In genomic region chr15:82252097-82252496, GRCm38 (mm10) we compare ENCODE assay signal across 17 mouse cellular contexts. TPM values are rescaled to one million over a fixed set of nuclear protein-coding genes. Genes with fewer than 3 reads are reported as not detected.
DNase-seq lines count a peak whose midpoint lies in the region; ATAC-seq and TF ChIP-seq lines count a peak whose summit lies in the region.
"Had no signal": no experiment of that assay in that cellular context is flagged by ENCODE, and none has a peak within 500 bp of the region (broad histone marks: within the 10 kb centered on the region; RNA-seq: fewer than 3 reads in every experiment).

TSS of gene 1500009C09Rik (plus strand) at chr15:82252397.

- H3K27me3 ChIP-seq in heart, postnatal 0 days (ENCODE audit: control insufficient read depth, insufficient read depth, low read length), result no peaks in the 10 kb centered on the region
- H3K27me3 ChIP-seq in heart, embryonic 11.5 days (ENCODE audit: control insufficient read depth, insufficient read depth, low read length), result peaks cover 6% of the 10 kb centered on the region; the same call in 1 of the 2 replicates
- H3K27me3 ChIP-seq in midbrain, postnatal 0 days (ENCODE audit: insufficient read depth, low read length), result no peaks in the 10 kb centered on the region

- no peak for TF ChIP-seq EP300 in heart, postnatal 0 days (IDR thresholded peaks at IDR 0.05; ENCODE audit: low read depth)

- no peak for TF ChIP-seq CTCF in heart, postnatal 0 days (IDR thresholded peaks at IDR 0.05; ENCODE audit: low read depth)
- no peak for TF ChIP-seq CTCF in left cerebral cortex, adult 2 months (IDR thresholded peaks at IDR 0.05)
- TF ChIP-seq CTCF in midbrain, postnatal 0 days (IDR thresholded peaks at IDR 0.05), result no peak

- H3K36me3 ChIP-seq in heart, postnatal 0 days (replicated peaks; ENCODE audit: control insufficient read depth, insufficient read depth, low read length), result no peaks in the 10 kb centered on the region
- H3K36me3 ChIP-seq in heart, embryonic 11.5 days (ENCODE audit: control insufficient read depth, insufficient read depth, low read length), result no peaks in the 10 kb centered on the region
- H3K36me3 ChIP-seq in midbrain, postnatal 0 days (ENCODE audit: insufficient read depth, low read length), result no peaks in the 10 kb centered on the region

- intact Hi-C loops in left cerebral cortex, adult 2 months (cut with DNase I), result no loop called here

- no peak within 1 kb of the TSS for H3K4me3 ChIP-seq in heart, postnatal 0 days (ENCODE audit: low read depth, low read length)
- no peak within 1 kb of the TSS for H3K4me3 ChIP-seq in heart, embryonic 11.5 days (ENCODE audit: low read depth, low read length)
- no peak within 1 kb of the TSS for H3K4me3 ChIP-seq in left cerebral cortex, adult 2 months
- H3K4me3 ChIP-seq in midbrain, postnatal 0 days (ENCODE audit: low read depth, low read length), result no peak within 1 kb of the TSS

- peak; percentile 2 for DNase-seq in heart, postnatal 0 days (ENCODE audit: low spot score)
- no peak for DNase-seq in left cerebral cortex, adult 2 months (ENCODE audit: extremely low spot score in 1 of 2, low spot score in 2 of 2)
- DNase-seq in left cerebral cortex, adult 9 months (ENCODE audit: low spot score in 2 of 2), result no peak
- DNase-seq in layer of hippocampus, postnatal 14 days (ENCODE audit: low spot score in 2 of 2), result no peak
- no peak for DNase-seq in midbrain, postnatal 0 days (ENCODE audit: low spot score)
- no peak for DNase-seq in heart, postnatal 4 days
- DNase-seq in right cerebral cortex, postnatal 4 days, result no peak
- DNase-seq: heart, adult 11 months; heart, postnatal 10 days; kidney, adult 11 months; kidney, postnatal 25 days; liver; lung, embryonic 14.5 days had no signal

- 67% methylated on average over 6 of the region's 6 CpGs for WGBS in heart, postnatal 0 days
- WGBS in heart, embryonic 11.5 days (ENCODE audit: insufficient replicate concordance), result 79% methylated on average over 6 of the region's 6 CpGs
- 91% methylated on average over 6 of the region's 6 CpGs for WGBS in midbrain, postnatal 0 days

- no peak within 1 kb of the TSS for H3K9ac ChIP-seq in heart, postnatal 0 days (replicated peaks; ENCODE audit: low read depth, low read length)
- no peak within 1 kb of the TSS for H3K9ac ChIP-seq in heart, embryonic 11.5 days (ENCODE audit: low read depth, low read length)
- H3K9ac ChIP-seq in midbrain, postnatal 0 days (replicated peaks; ENCODE audit: low read length, poor library complexity, severe bottlenecking), result no peak within 1 kb of the TSS
- H3K9ac ChIP-seq: lung, embryonic 14.5 days had no signal

- no peak within 1 kb of the TSS for H3K27ac ChIP-seq in heart, postnatal 0 days (ENCODE audit: low read depth)
- no peak within 1 kb of the TSS for H3K27ac ChIP-seq in heart, embryonic 11.5 days (ENCODE audit: low read depth, low read length)
- no peak within 1 kb of the TSS for H3K27ac ChIP-seq in left cerebral cortex, adult 2 months
- no peak within 1 kb of the TSS for H3K27ac ChIP-seq in midbrain, postnatal 0 days (ENCODE audit: low read depth, low read length)

- H3K4me2 ChIP-seq in heart, postnatal 0 days (ENCODE audit: low read depth, low read length), result no peak within 1 kb of the TSS
- H3K4me2 ChIP-seq in heart, embryonic 11.5 days, result no peak within 1 kb of the TSS
- no peak within 1 kb of the TSS for H3K4me2 ChIP-seq in midbrain, postnatal 0 days (ENCODE audit: low read depth, low read length, poor library complexity, severe bottlenecking)
- H3K4me2 ChIP-seq: lung, embryonic 14.5 days had no signal

- ATAC-seq in heart, postnatal 0 days (ENCODE audit: insufficient read depth, low read depth), result no peak
- ATAC-seq in heart, embryonic 11.5 days (replicated peaks; ENCODE audit: insufficient number of reproducible peaks, low FRiP score, low TSS enrichment), result no peak
- no peak for ATAC-seq in midbrain, postnatal 0 days (ENCODE audit: low FRiP score)

- no peaks in the 10 kb centered on the region for H3K4me1 ChIP-seq in heart, postnatal 0 days (ENCODE audit: control insufficient read depth, insufficient read depth)
- H3K4me1 ChIP-seq in heart, embryonic 11.5 days (ENCODE audit: control insufficient read depth, insufficient read depth, low read length), result no peaks in the 10 kb centered on the region
- peaks cover 14% of the 10 kb centered on the region for H3K4me1 ChIP-seq in midbrain, postnatal 0 days (ENCODE audit: insufficient read depth, low read length)

- 0 out of 2 replicates have a peak, but pooled peaks cover 3% of the 10 kb centered on the region for H3K9me3 ChIP-seq in heart, postnatal 0 days (replicated peaks; ENCODE audit: control insufficient read depth, low read length)
- H3K9me3 ChIP-seq in heart, embryonic 11.5 days (replicated peaks; ENCODE audit: control insufficient read depth, low read length), result no peaks in the 10 kb centered on the region
- no peaks in the 10 kb centered on the region for H3K9me3 ChIP-seq in midbrain, postnatal 0 days (ENCODE audit: low read length)

RNA-seq across cellular contexts. Expression of gene 1500009C09Rik, which starts in this region (rescaled TPM):
- not detected in 2 replicates for total RNA-seq in heart, postnatal 0 days (2014; rRNA removed; ENCODE audit: low replicate concordance)
- not detected in 2 replicates for polyA plus RNA-seq in heart, postnatal 0 days (2015; fragmentation: Nextera tagmentation; extraction: Ambion mirVana)
- polyA plus RNA-seq in heart, embryonic 11.5 days (2014; fragmentation: Nextera tagmentation; extraction: Ambion mirVana), result not detected in 2 replicates
- total RNA-seq in left cerebral cortex, adult 2 months (2021), result 100 to 1,000 TPM in 1 of 2 experiments, 10 to 100 TPM in 1; 96.5 to 102 TPM
- total RNA-seq in layer of hippocampus, postnatal 14 days (2021), result 10 to 100 TPM; 89.4 to 94.8 TPM
- 139 and 156 TPM in 2 replicates for total RNA-seq in midbrain, postnatal 0 days (2014; rRNA removed)
- polyA plus RNA-seq in midbrain, postnatal 0 days (2015; fragmentation: Nextera tagmentation; extraction: Ambion mirVana), result 15.4 and 17.9 TPM in 2 replicates
- not detected for total RNA-seq in heart, postnatal 4 days (2021)
- total RNA-seq: common myeloid progenitor, adult 5-6 weeks; heart, postnatal 10 days; megakaryocyte progenitor cell, adult 5-6 weeks had no signal
- polyA plus RNA-seq: lung, embryonic 14.5 days; stomach, embryonic 14.5 days had no signal

Comparison
In these comparisons a context has a peak if more than half of its experiments do, and no peak if none do; other contexts are left out.
1. RNA of gene 1500009C09Rik (total RNA-seq): 139 to 156 TPM in midbrain, postnatal 0 days, 96.5 to 102 TPM in left cerebral cortex, adult 2 months and 89.4 to 94.8 TPM in layer of hippocampus, postnatal 14 days; not detected in heart, postnatal 4 days and not detected in heart, postnatal 0 days; every median in the first group is over 10 times any median in the second.
2. RNA of gene 1500009C09Rik (polyA plus RNA-seq): 15.4 to 17.9 TPM in midbrain, postnatal 0 days; not detected in heart, embryonic 11.5 days and not detected in heart, postnatal 0 days; every median in the first group is over 10 times any median in the second.
3. Peak in DNase-seq in heart, postnatal 0 days; RNA of the gene not detected or under 1 TPM.